ENCODE assay signal across 32 mouse cellular contexts in the genomic region with DNA sequence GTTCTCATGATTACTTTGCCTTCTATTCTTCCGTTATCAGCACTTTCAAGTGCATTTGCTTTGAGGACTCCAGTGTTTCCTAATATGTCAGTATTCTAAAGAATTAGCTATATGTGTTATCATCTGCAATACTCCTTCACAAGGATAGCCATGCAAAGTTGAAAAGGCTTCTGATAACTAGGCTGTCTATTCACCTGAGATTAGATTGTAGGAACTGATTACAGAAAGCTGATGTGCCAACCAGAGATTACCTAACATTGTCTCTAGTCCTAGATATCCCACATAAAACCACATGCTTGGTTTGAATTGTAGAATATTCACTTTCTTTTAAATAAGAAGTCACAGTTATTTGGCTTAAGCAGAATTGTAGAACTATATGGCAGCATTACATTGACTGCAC.
"Had no signal": no experiment of that assay in that cellular context is flagged by ENCODE, and none has a peak within 500 bp of the region (broad histone marks: within the 10 kb centered on the region; RNA-seq: fewer than 3 reads in every experiment).

No protein-coding gene starts in this region.

- ATAC-seq: liver, postnatal 0 days; lung, postnatal 0 days; midbrain, embryonic 13.5 days; midbrain, embryonic 15.5 days; midbrain, embryonic 16.5 days had no signal

- H3K36me3 ChIP-seq: limb, embryonic 10.5 days; limb, embryonic 12.5 days; limb, embryonic 13.5 days; limb, embryonic 15.5 days; liver, embryonic 13.5 days; liver, embryonic 15.5 days; lung, embryonic 15.5 days; midbrain, embryonic 10.5 days; midbrain, embryonic 12.5 days; midbrain, embryonic 13.5 days; midbrain, embryonic 15.5 days; neural tube, embryonic 12.5 days had no signal

- DNase-seq: left cerebral cortex, postnatal 4 days; liver; liver, embryonic 13.5 days; liver, postnatal 0 days; lung, adult 18-20 months; lung, adult 2 months; lung, embryonic 14.5 days; lung, postnatal 10 days; lung, postnatal 14 days; lung, postnatal 36 days; lung, postnatal 4 days; midbrain, embryonic 14.5 days had no signal

- H3K4me2 ChIP-seq: limb, embryonic 12.5 days; limb, embryonic 13.5 days; limb, embryonic 15.5 days; liver, embryonic 11.5 days; liver, embryonic 13.5 days; liver, embryonic 15.5 days; lung, embryonic 14.5 days; lung, embryonic 15.5 days; midbrain, embryonic 11.5 days; midbrain, embryonic 12.5 days; midbrain, embryonic 13.5 days; midbrain, embryonic 15.5 days; neural tube, embryonic 12.5 days had no signal

- H3K9me3 ChIP-seq: limb, embryonic 10.5 days; limb, embryonic 12.5 days; limb, embryonic 13.5 days; limb, embryonic 15.5 days; liver, embryonic 13.5 days; liver, embryonic 15.5 days; lung, embryonic 15.5 days; megakaryocyte, embryonic 14.5 days; midbrain, embryonic 10.5 days; midbrain, embryonic 12.5 days; midbrain, embryonic 13.5 days; midbrain, embryonic 15.5 days; neural tube, embryonic 12.5 days had no signal

- H3K27me3 ChIP-seq: limb, embryonic 12.5 days; limb, embryonic 13.5 days; limb, embryonic 15.5 days; liver, embryonic 13.5 days; liver, embryonic 15.5 days; lung, embryonic 15.5 days; megakaryocyte, embryonic 14.5 days; midbrain, embryonic 12.5 days; midbrain, embryonic 13.5 days; midbrain, embryonic 15.5 days; neural tube, embryonic 12.5 days had no signal

- H3K9ac ChIP-seq: limb, embryonic 12.5 days; limb, embryonic 13.5 days; limb, embryonic 15.5 days; liver, embryonic 13.5 days; liver, embryonic 14.5 days; liver, embryonic 15.5 days; liver, postnatal 0 days; lung, embryonic 14.5 days; lung, embryonic 15.5 days; midbrain, embryonic 12.5 days; midbrain, embryonic 13.5 days; midbrain, embryonic 15.5 days; neural tube, embryonic 12.5 days had no signal

- H3K4me1 ChIP-seq: limb, embryonic 10.5 days; limb, embryonic 12.5 days; limb, embryonic 13.5 days; limb, embryonic 15.5 days; liver, embryonic 13.5 days; liver, embryonic 15.5 days; lung, embryonic 15.5 days; megakaryocyte, embryonic 14.5 days; midbrain, embryonic 10.5 days; midbrain, embryonic 12.5 days; midbrain, embryonic 13.5 days; midbrain, embryonic 15.5 days; neural tube, embryonic 12.5 days had no signal

- H3K4me3 ChIP-seq: left cerebral cortex, adult 2 months; limb, embryonic 10.5 days; limb, embryonic 12.5 days; limb, embryonic 13.5 days; limb, embryonic 15.5 days; liver, embryonic 13.5 days; liver, embryonic 15.5 days; lung, embryonic 15.5 days; megakaryocyte, embryonic 14.5 days; midbrain, embryonic 10.5 days; midbrain, embryonic 12.5 days; midbrain, embryonic 13.5 days; midbrain, embryonic 15.5 days; myocyte; neural tube, embryonic 12.5 days had no signal

- H3K27ac ChIP-seq: left cerebral cortex, adult 2 months; limb, embryonic 10.5 days; limb, embryonic 12.5 days; limb, embryonic 13.5 days; limb, embryonic 15.5 days; liver, embryonic 13.5 days; liver, embryonic 14.5 days; liver, embryonic 15.5 days; lung, embryonic 15.5 days; macrophage; midbrain, embryonic 10.5 days; midbrain, embryonic 12.5 days; midbrain, embryonic 13.5 days; midbrain, embryonic 15.5 days; neural tube, embryonic 12.5 days had no signal
